Mouse (Mus musculus) hindbrain, postnatal 0 days (tissue): ENCODE data around the gene Cpsf3. TPM values are rescaled to one million over a fixed set of nuclear protein-coding genes. Genes with fewer than 3 reads are reported as not detected.
A peak's percentile ranks its signal among the peaks of the same experiment; 100 is the strongest.

Experiments used
- ATAC-seq: fragments of 200-750 bp; cut with Nextera tagmentation; 2 replicates; pipeline ENCODE4 v1.8.0; 2017; ENCODE audit warnings: mild to moderate bottlenecking, moderate TSS enrichment, moderate library complexity
- DNase-seq: peaks from one replicate; pipeline ENCODE4 v3.0.0-alpha.2; 2015; ENCODE audit warnings: low spot score
- H3K27ac ChIP-seq: fragments of 300-500 bp; sonication (generic); 2 replicates; pipeline ENCODE4 v1.5.1; 2014; ENCODE audit warnings: mild to moderate bottlenecking
- H3K27me3 ChIP-seq: fragments of 300-500 bp; sonication (generic); 2 replicates; pipeline ENCODE4 v1.6.1; 2014; ENCODE audit warnings: low read length, mixed read lengths; ENCODE audit not compliant: insufficient read depth
- H3K36me3 ChIP-seq: fragments of 300-500 bp; sonication (generic); 2 replicates; pipeline ENCODE4 v1.6.1; 2014; ENCODE audit warnings: low read length, mixed read lengths; ENCODE audit not compliant: insufficient read depth
- H3K4me1 ChIP-seq: fragments of 300-500 bp; sonication (generic); 2 replicates; pipeline ENCODE4 v1.6.1; 2014; ENCODE audit warnings: antibody characterized with exemption, low read length, mixed read lengths; ENCODE audit not compliant: insufficient read depth
- H3K4me2 ChIP-seq: fragments of 300-500 bp; sonication (generic); 2 replicates; pipeline ENCODE4 v1.6.1; 2014; ENCODE audit warnings: low read depth, mild to moderate bottlenecking, low read length, moderate library complexity, mixed read lengths
- H3K4me3 ChIP-seq: fragments of 300-500 bp; sonication (generic); 2 replicates; pipeline ENCODE4 v1.5.1; 2014; ENCODE audit warnings: low read length
- H3K9ac ChIP-seq: fragments of 300-500 bp; sonication (generic); replicated peaks from 2 replicates; pipeline ENCODE4 v1.6.1; 2014; ENCODE audit warnings: mild to moderate bottlenecking, low read length, moderate library complexity, mixed read lengths
- H3K9me3 ChIP-seq: fragments of 300-500 bp; sonication (generic); 2 replicates; pipeline ENCODE4 v1.6.1; 2016; ENCODE audit warnings: low read length, mixed read lengths
- CTCF ChIP-seq: IDR thresholded peaks from 2 replicates; pipeline ENCODE4 v1.5.1; 2016; ENCODE audit warnings: antibody characterized with exemption, control low read depth, low read depth
- WGBS: fragments of 180-500 bp; shearing (Covaris S2); extraction: QIAGEN DNeasy Blood & Tissue Kit; methylation state at CpG from one replicate; pipeline ENCODE4 v1.1.7; 2014; 5-methylcytosine and 5-hydroxymethylcytosine counted together
- polyA plus RNA-seq: library from polyadenylated mRNA; unstranded; fragments of >200 nt; fragmentation: Nextera tagmentation; extraction: Ambion mirVana; gene quantifications from 2 replicates; pipeline ENCODE4 v1.2.1, GENCODE M21; 2015
- total RNA-seq: library from RNA; depleted of rRNA; stranded (reverse); fragments of >200 nt; gene quantifications from 2 replicates; pipeline ENCODE4 v1.2.3, GENCODE M21; 2014; rRNA removed

Gene Cpsf3
- 39.6 and 41.7 TPM in 2 replicates for total RNA-seq
- polyA plus RNA-seq, result 69.5 and 69.7 TPM in 2 replicates

GRCm38 (mm10) chr12:21284761-21285441, at the start of gene Cpsf3:
TSS of gene Cpsf3 (plus strand) at chr12:21285391.
- Histone ChIP-seq H3K9me3 (no peaks in the 10 kb centered on the region), H3K27ac (peak within 1 kb of the TSS; percentile 88), H3K27me3 (no peaks in the 10 kb centered on the region), H3K9ac (peak within 1 kb of the TSS; percentile 77), H3K36me3 (no peaks in the 10 kb centered on the region), H3K4me1 (no peaks in the 10 kb centered on the region), H3K4me2 (peak within 1 kb of the TSS; percentile 91), H3K4me3 (peak within 1 kb of the TSS; percentile 85)
- DNase-seq, result no peak
- 59% methylated on average over 11 of the region's 11 CpGs for WGBS
- TF ChIP-seq CTCF, result peak; percentile 31
- ATAC-seq, result no peak

DNA sequence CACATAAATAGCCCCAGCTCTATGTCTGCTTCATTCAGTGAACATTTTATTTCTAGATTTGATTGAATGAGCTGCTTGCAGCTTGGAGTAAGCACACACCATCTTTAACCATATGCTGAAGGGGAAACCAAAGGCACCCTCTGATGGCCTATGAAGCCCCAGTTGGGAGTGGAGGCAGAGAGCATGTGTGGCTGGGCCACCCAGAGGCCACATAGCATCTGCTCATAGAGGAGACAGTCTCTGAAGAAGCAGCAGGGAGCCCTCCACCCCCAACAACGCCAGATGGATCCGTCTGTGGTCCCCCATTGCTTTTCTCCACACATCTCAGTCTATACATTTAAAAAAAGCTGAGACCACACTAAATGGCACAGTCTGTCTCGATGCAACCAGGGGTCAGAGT, 43.2 kb upstream of the Cpsf3 start:
- no peak for TF ChIP-seq CTCF
- Histone ChIP-seq H3K27ac (no peak overlapping the region), H3K9ac (no peak overlapping the region), H3K9me3 (no peaks in the 10 kb centered on the region), H3K4me2 (no peak overlapping the region), H3K4me3 (no peak overlapping the region), H3K27me3 (no peaks in the 10 kb centered on the region), H3K36me3 (peaks cover 33% of the 10 kb centered on the region), H3K4me1 (no peaks in the 10 kb centered on the region)
- DNase-seq (no peak), ATAC-seq (no peak)
- WGBS, result 56% methylated on average over 3 of the region's 3 CpGs

DNA sequence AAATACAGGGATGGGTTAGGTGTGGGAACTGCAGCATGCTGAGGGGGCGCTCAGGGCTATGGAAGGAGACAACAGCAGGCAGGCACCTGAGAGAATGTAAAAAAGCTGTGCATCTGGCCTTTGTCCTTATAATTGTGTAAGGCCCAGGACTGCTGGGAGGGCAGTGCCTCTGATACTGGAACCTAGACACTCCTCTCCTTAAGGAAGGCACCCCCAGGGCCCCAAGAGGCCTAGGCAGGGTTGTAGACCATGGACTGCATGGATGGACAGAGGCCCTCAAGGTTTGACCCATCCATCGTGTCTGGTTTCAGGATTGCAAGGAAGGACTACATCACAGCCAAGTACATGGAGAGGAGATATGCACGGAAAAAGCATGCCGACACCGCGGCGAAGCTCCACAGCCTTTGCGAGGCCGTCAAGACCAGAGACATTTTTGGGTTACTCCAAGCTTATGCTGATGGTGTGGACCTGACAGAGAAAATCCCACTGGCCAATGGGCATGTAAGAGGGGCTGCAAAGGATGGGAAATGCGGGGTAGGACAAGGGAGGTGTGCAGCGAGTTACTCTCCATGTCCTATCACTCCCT, 40.7 kb upstream of the Cpsf3 start:
- WGBS, result 99% methylated on average over 11 of the region's 11 CpGs
- Histone ChIP-seq H3K4me3 (no peak overlapping the region), H3K27ac (no peak overlapping the region), H3K4me2 (no peak overlapping the region), H3K27me3 (no peaks in the 10 kb centered on the region), H3K9ac (no peak overlapping the region), H3K9me3 (no peaks in the 10 kb centered on the region), H3K36me3 (peaks cover 42% of the 10 kb centered on the region), H3K4me1 (no peaks in the 10 kb centered on the region)
- ATAC-seq, result no peak
- DNase-seq, result no peak
- TF ChIP-seq CTCF, result no peak

DNA sequence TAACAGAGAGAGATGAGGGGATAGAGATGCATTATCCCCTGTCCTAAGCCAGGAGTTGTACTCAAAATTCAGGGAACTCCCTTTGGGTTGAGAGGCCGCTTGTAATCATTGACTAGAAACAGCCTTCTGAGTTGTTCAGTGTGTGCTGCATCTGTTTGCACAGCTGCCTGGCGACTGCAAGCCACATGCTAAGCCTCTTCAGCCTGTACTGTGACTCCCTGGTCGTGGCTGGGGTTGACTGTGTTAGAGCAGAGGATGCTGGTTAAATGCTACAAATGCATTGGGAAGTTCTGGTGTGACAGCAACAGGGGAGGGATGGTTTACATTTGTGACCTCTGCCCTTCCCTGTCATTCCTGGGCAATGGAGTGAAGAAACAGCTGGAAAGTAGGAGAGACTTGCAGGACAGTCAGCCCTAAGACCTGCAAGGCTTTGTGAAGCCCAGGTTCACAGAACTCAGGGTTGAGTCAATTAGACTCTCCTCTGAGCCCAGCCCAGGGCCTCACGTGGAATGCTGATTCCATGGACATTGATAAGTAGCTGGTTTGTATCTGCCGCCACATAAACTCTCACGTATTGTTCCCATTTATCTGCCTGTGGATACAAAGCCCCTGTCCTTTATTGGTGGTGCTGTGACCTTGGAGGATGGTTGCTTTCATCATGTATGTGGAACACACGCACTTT, 37.3 kb upstream of the Cpsf3 start:
- TF ChIP-seq CTCF, result no peak
- H3K4me2 ChIP-seq, result no peak overlapping the region
- DNase-seq, result no peak
- no peaks in the 10 kb centered on the region for H3K27me3 ChIP-seq
- 85% methylated on average over 7 of the region's 7 CpGs for WGBS
- no peaks in the 10 kb centered on the region for H3K4me1 ChIP-seq
- no peak overlapping the region for H3K4me3 ChIP-seq
- no peak overlapping the region for H3K27ac ChIP-seq
- no peak overlapping the region for H3K9ac ChIP-seq
- no peak for ATAC-seq
- H3K9me3 ChIP-seq, result no peaks in the 10 kb centered on the region
- peaks cover 64% of the 10 kb centered on the region for H3K36me3 ChIP-seq

GRCm38 (mm10) chr12:21260494-21261256, 24.5 kb upstream of the Cpsf3 start:
- Histone ChIP-seq H3K27me3 (no peaks in the 10 kb centered on the region), H3K9me3 (no peaks in the 10 kb centered on the region), H3K27ac (no peak overlapping the region), H3K4me3 (no peak overlapping the region), H3K4me1 (no peaks in the 10 kb centered on the region), H3K4me2 (no peak overlapping the region), H3K36me3 (peaks cover 32% of the 10 kb centered on the region; the same call in 1 of the 2 replicates), H3K9ac (no peak overlapping the region)
- WGBS, result 94% methylated on average over 6 of the region's 6 CpGs
- no peak for DNase-seq
- peak; percentile 51 for TF ChIP-seq CTCF
- ATAC-seq, result no peak

DNA sequence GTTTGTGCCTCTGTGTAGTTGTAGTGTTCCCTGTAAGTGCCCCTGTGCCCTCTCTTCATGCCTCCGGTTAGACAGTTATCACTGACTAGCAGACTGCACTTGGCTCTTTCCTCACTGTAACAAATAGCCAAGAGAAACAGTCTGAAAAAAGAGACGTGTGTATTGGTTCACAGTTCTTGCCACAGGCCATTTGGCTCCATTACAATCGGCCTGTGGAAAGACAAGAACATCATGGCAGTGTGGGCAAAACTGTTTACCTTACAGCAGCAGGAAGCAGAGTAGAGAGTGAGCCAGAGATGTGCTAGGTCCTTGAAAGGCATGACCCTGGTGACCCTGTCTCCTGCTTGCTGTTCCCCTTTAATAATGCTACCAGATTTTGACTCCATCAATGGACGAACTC, 23.7 kb upstream of the Cpsf3 start:
- no peak overlapping the region for H3K27ac ChIP-seq
- H3K27me3 ChIP-seq, result no peaks in the 10 kb centered on the region
- DNase-seq, result no peak
- H3K4me1 ChIP-seq, result no peaks in the 10 kb centered on the region
- H3K4me3 ChIP-seq, result no peak overlapping the region
- H3K9me3 ChIP-seq, result no peaks in the 10 kb centered on the region
- 79% methylated on average over 4 of the region's 4 CpGs for WGBS
- no peak overlapping the region for H3K9ac ChIP-seq
- H3K36me3 ChIP-seq, result peaks cover 32% of the 10 kb centered on the region; the same call in 1 of the 2 replicates
- TF ChIP-seq CTCF, result no peak
- no peak for ATAC-seq
- H3K4me2 ChIP-seq, result no peak overlapping the region
